Mouse (Mus musculus) bone marrow, adult 2 months (tissue): ENCODE measurements around the gene Apom.

Experiments
- CTCF ChIP-seq: fragments of 200-500 bp; IDR thresholded peaks from 2 replicates; pipeline ENCODE4 v1.5.1; 2011; ENCODE audit warnings: low read length, control low read depth; ENCODE audit not compliant: control insufficient read depth, insufficient read depth
- POLR2A ChIP-seq: fragments of 200-500 bp; IDR thresholded peaks from 2 replicates; pipeline ENCODE4 v1.6.1; 2011; ENCODE audit warnings: low read depth, mild to moderate bottlenecking, control low read depth, low read length, borderline replicate concordance; ENCODE audit not compliant: control insufficient read depth

- no peak for TF ChIP-seq POLR2A
- TF ChIP-seq CTCF = peak; percentile 12; the same call in 1 of the 2 replicates
These were observed 52.1 kb downstream of the Apom start for GRCm38 (mm10) chr17:35079778-35080177.
